Mouse (Mus musculus) layer of hippocampus, adult 11-12 months (tissue): Measurements from ENCODE around the gene Ddit4.
A peak's percentile ranks its signal among the peaks of the same experiment; 100 is the strongest.

Experiments
- DNase-seq: peaks from one replicate; pipeline ENCODE4 v3.0.0; 2022; ENCODE audit warnings: low spot score

Ddit4 gene

GRCm38 (mm10) chr10:59971813-59972212 is 20.2 kb upstream of the Ddit4 start:
- no peak for DNase-seq

- DNase-seq, result no peak
Observed at GRCm38 (mm10) chr10:59970450-59971062, 18.9 kb upstream of the Ddit4 start.

- DNase-seq, result peak; percentile 82
Observed at GRCm38 (mm10) chr10:59969821-59970449, 18.3 kb upstream of the Ddit4 start.

GRCm38 (mm10) chr10:59967309-59967942 is 15.8 kb upstream of the Ddit4 start:
- no peak for DNase-seq

GRCm38 (mm10) chr10:59966743-59967142 is 15.1 kb upstream of the Ddit4 start:
- no peak for DNase-seq

- no peak for DNase-seq
Observed at GRCm38 (mm10) chr10:59965788-59966187, 14.2 kb upstream of the Ddit4 start.

GRCm38 (mm10) chr10:59965362-59965695 is 13.7 kb upstream of the Ddit4 start:
- DNase-seq, result no peak

GRCm38 (mm10) chr10:59964504-59965361 is 13.1 kb upstream of the Ddit4 start:
- no peak for DNase-seq

- DNase-seq, result no peak
Observed at GRCm38 (mm10) chr10:59963609-59964008, 12.0 kb upstream of the Ddit4 start.

GRCm38 (mm10) chr10:59959517-59959916 is 7.9 kb upstream of the Ddit4 start:
- no peak for DNase-seq

GRCm38 (mm10) chr10:59958458-59958857 is 6.8 kb upstream of the Ddit4 start:
- DNase-seq, result peak; percentile 72

GRCm38 (mm10) chr10:59957171-59958149 is 5.8 kb upstream of the Ddit4 start:
- peak; percentile 63 for DNase-seq

GRCm38 (mm10) chr10:59956681-59957080 is 5.0 kb upstream of the Ddit4 start:
- no peak for DNase-seq

- no peak for DNase-seq
Observed at GRCm38 (mm10) chr10:59953564-59954039, 2.0 kb upstream of the Ddit4 start.

- peak; percentile 47 for DNase-seq
Observed at GRCm38 (mm10) chr10:59952781-59953563, 1.3 kb upstream of the Ddit4 start.

- peak; percentile 70 for DNase-seq
Observed at GRCm38 (mm10) chr10:59952152-59952780, 632 bp upstream of the Ddit4 start.

GRCm38 (mm10) chr10:59950716-59951191 is 880 bp downstream of the Ddit4 start:
- DNase-seq, result peak; percentile 85

GRCm38 (mm10) chr10:59949783-59950605 is 1.6 kb downstream of the Ddit4 start:
- no peak for DNase-seq

- DNase-seq, result peak; percentile 47
Observed at GRCm38 (mm10) chr10:59949255-59949648, 2.4 kb downstream of the Ddit4 start.
